Mouse (Mus musculus): ENCODE results near the gene Paqr4.

DNA sequence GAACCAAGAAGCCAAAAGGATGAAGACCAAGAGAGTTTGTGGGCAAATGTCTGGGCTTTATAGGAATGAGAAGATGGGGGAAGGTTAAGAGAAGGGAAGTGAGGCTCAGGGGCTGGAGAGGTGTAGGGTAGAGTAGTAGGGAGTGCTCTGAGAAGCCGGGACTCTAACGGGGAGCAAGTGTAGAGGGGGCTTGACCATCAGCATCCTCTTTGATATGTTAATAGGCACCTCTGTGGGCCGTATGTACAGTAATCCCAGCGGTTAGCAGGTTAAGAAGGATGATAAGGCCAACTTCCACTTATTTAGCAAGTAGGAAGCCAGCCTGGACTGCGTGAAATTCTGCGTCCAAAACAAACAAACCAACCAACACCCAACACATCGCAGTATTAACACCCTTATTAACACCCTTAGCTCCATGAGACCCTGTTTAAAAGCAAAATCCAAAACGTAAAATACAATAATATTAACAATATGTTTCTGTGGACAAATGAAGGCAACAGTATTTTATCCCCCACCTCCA lies 49.1 kb upstream of the Paqr4 start:
- TF ChIP-seq POLR2A (IDR thresholded peaks at IDR 0.05; ENCODE audit: borderline replicate concordance, control insufficient read depth, low read depth, low read length) (no peak), CTCF (IDR thresholded peaks at IDR 0.05; ENCODE audit: control insufficient read depth, insufficient read depth, low read length) (no peak)

All from bone marrow, adult 2 months (tissue).